Mouse (Mus musculus) hindbrain, embryonic 16.5 days (tissue): Measurements from ENCODE around the gene Cux2. TPM values are rescaled to one million over a fixed set of nuclear protein-coding genes. Genes with fewer than 3 reads are reported as not detected.

ENCODE experiments used
- ATAC-seq: fragments of 200-750 bp; cut with Nextera tagmentation; 2 replicates; pipeline ENCODE4 v1.8.0; 2017; ENCODE audit warnings: moderate TSS enrichment, moderate library complexity
- H3K27ac ChIP-seq: fragments of 300-500 bp; sonication (generic); 2 replicates; pipeline ENCODE4 v1.5.1; 2014; ENCODE audit warnings: low read depth, mild to moderate bottlenecking, control low read depth, low read length, moderate library complexity
- H3K27me3 ChIP-seq: fragments of 300-500 bp; sonication (generic); replicated peaks from 2 replicates; pipeline ENCODE4 v1.6.1; 2014; ENCODE audit warnings: low read length; ENCODE audit not compliant: control insufficient read depth, insufficient read depth
- H3K36me3 ChIP-seq: fragments of 300-500 bp; sonication (generic); 2 replicates; pipeline ENCODE4 v1.6.1; 2014; ENCODE audit warnings: mild to moderate bottlenecking, low read length, moderate library complexity, mixed read lengths; ENCODE audit not compliant: control insufficient read depth, insufficient read depth
- H3K4me1 ChIP-seq: fragments of 300-500 bp; sonication (generic); 2 replicates; pipeline ENCODE4 v1.6.1; 2014; ENCODE audit warnings: low read depth, low read length; ENCODE audit not compliant: control insufficient read depth, insufficient read depth
- H3K4me2 ChIP-seq: fragments of 300-500 bp; sonication (generic); 2 replicates; pipeline ENCODE4 v1.6.1; 2014; ENCODE audit warnings: mild to moderate bottlenecking, low read length, control low read depth, moderate library complexity
- H3K4me3 ChIP-seq: fragments of 300-500 bp; sonication (generic); 2 replicates; pipeline ENCODE4 v1.5.1; 2014; ENCODE audit warnings: mild to moderate bottlenecking, low read length, control low read depth, moderate library complexity
- H3K9ac ChIP-seq: fragments of 300-500 bp; sonication (generic); 2 replicates; pipeline ENCODE4 v1.6.1; 2014; ENCODE audit warnings: low read depth, mild to moderate bottlenecking, control low read depth, low read length, moderate library complexity
- H3K9me3 ChIP-seq: fragments of 300-500 bp; sonication (generic); 2 replicates; pipeline ENCODE4 v1.6.1; 2014; ENCODE audit warnings: mild to moderate bottlenecking, low read length, moderate library complexity; ENCODE audit not compliant: control insufficient read depth
- WGBS: fragments of 180-500 bp; shearing (Covaris S2); extraction: QIAGEN DNeasy Blood & Tissue Kit; methylation state at CpG from one replicate; pipeline ENCODE4 v1.1.7; 2014; 5-methylcytosine and 5-hydroxymethylcytosine counted together
- polyA plus RNA-seq: library from polyadenylated mRNA; unstranded; fragments of >200 nt; fragmentation: Nextera tagmentation; extraction: Ambion mirVana; gene quantifications from 2 replicates; pipeline ENCODE4 v1.2.1, GENCODE M21; 2015

Cux2 gene
- polyA plus RNA-seq, 1 experiment from 2014 or later: 16.7 TPM

- H3K27ac ChIP-seq: 0 out of 2 replicates have a peak overlapping the region, but pooled peaks have one; percentile 8
- H3K9ac ChIP-seq: no peak overlapping the region
- no peak overlapping the region for H3K4me3 ChIP-seq
- peaks cover 16% of the 10 kb centered on the region for H3K36me3 ChIP-seq
- peaks cover 9% of the 10 kb centered on the region for H3K4me1 ChIP-seq
- no peak overlapping the region for H3K4me2 ChIP-seq
- ATAC-seq: peak; percentile 71
- H3K27me3 ChIP-seq: no peaks in the 10 kb centered on the region
- WGBS: 30% methylated on average over 19 of the region's 19 CpGs
- H3K9me3 ChIP-seq: peaks cover 6% of the 10 kb centered on the region
Measured at GRCm38 (mm10) chr5:122032471-122033166, 17.3 kb downstream of the Cux2 start.

GRCm38 (mm10) chr5:122031146-122031545, 18.8 kb downstream of the Cux2 start:
- 73% methylated on average over 12 of the region's 12 CpGs for WGBS
- H3K4me1 ChIP-seq: peaks cover 9% of the 10 kb centered on the region
- H3K27ac ChIP-seq: no peak overlapping the region
- H3K9me3 ChIP-seq: peaks cover 2% of the 10 kb centered on the region; the same call in 1 of the 2 replicates
- no peaks in the 10 kb centered on the region for H3K27me3 ChIP-seq
- ATAC-seq: no peak
- H3K36me3 ChIP-seq: peaks cover 3% of the 10 kb centered on the region
- H3K9ac ChIP-seq: no peak overlapping the region
- H3K4me3 ChIP-seq: no peak overlapping the region
- H3K4me2 ChIP-seq: no peak overlapping the region

DNA sequence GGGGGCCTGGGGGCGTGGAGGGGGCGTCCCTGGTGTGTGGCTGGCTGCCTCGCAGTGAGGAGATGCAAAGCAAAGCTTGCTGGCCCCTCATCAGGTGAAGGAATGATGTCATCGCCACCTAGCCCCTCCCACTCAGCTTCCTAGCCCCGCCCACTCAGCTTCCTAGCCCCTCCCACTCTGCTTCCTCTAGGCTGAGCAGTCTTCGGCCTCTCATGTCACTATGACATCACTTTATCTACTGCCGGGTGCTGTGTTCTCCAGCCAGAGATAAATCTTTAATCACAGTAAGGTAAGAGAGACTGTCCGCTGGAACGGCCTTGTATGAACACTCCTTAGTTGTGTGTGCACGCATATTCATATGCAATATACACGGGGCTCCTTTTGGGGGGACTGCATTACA, 19.3 kb downstream of the Cux2 start:
- ATAC-seq: no peak

DNA sequence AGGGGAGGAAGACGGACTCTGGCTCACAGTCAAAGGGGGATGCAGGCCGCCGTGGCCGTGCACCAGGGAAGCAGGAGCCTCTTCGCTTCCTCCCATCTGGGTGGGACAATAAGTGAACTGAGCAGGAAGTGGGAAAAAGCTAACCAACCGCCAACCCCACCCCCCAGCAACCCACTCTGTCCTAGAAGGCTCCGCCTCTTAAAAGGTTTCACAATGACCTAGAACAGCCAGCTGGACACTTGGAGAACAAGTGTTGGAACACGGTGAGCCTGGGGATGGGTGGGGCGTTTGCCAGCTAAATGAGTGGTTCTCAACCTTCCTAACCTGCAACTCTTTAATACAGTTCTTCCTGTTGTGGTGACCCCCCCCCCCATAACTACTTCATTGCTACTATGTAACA, 23.1 kb downstream of the Cux2 start:
- ATAC-seq: no peak
- Histone ChIP-seq H3K27ac (no peak overlapping the region), H3K27me3 (no peaks in the 10 kb centered on the region), H3K4me2 (no peak overlapping the region), H3K36me3 (no peaks in the 10 kb centered on the region), H3K4me1 (peaks cover under 1% of the 10 kb centered on the region; the same call in 1 of the 2 replicates), H3K9ac (no peak overlapping the region), H3K9me3 (peaks cover 10% of the 10 kb centered on the region), H3K4me3 (no peak overlapping the region)
- 77% methylated on average over 9 of the region's 9 CpGs for WGBS

More for the DNA sequence above, 19.3 kb downstream of the Cux2 start:
- H3K9ac ChIP-seq: no peak overlapping the region
- H3K4me3 ChIP-seq: no peak overlapping the region
- peaks cover 9% of the 10 kb centered on the region for H3K4me1 ChIP-seq
- no peak overlapping the region for H3K4me2 ChIP-seq
- H3K9me3 ChIP-seq: no peaks in the 10 kb centered on the region
- no peak overlapping the region for H3K27ac ChIP-seq
- H3K36me3 ChIP-seq: no peaks in the 10 kb centered on the region; the same call in 1 of the 2 replicates
- WGBS: 61% methylated on average over 10 of the region's 11 CpGs
- no peaks in the 10 kb centered on the region for H3K27me3 ChIP-seq

DNA sequence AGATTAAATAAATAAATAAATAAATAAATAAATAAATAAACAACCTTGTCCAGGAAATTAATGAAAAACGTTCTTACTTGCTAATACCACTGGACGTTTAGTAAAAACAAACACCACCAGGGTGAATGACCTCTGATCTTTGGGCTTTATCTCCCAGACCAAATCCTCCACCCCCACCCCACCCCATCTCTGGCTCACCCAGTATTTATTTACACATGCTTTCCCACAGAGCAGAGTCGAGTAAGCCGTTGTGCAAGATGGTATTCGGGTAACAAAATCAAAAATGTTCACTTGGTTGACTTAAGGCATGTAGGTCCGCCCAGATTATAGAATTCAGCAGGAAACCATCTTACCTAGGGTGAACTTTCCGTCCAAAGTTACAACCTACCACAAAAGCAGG, 23.6 kb downstream of the Cux2 start:
- no peak overlapping the region for H3K4me3 ChIP-seq
- no peaks in the 10 kb centered on the region for H3K4me1 ChIP-seq
- no peaks in the 10 kb centered on the region for H3K27me3 ChIP-seq
- H3K9ac ChIP-seq: no peak overlapping the region
- H3K4me2 ChIP-seq: no peak overlapping the region
- H3K27ac ChIP-seq: no peak overlapping the region
- H3K36me3 ChIP-seq: no peaks in the 10 kb centered on the region
- no peak for ATAC-seq
- peaks cover 10% of the 10 kb centered on the region for H3K9me3 ChIP-seq
- WGBS: 82% methylated on average over 7 of the region's 7 CpGs

GRCm38 (mm10) chr5:122025117-122025516, 24.8 kb downstream of the Cux2 start:
- Histone ChIP-seq H3K27me3 (no peaks in the 10 kb centered on the region), H3K4me1 (no peaks in the 10 kb centered on the region), H3K9ac (no peak overlapping the region), H3K27ac (no peak overlapping the region), H3K36me3 (no peaks in the 10 kb centered on the region), H3K4me3 (no peak overlapping the region), H3K4me2 (no peak overlapping the region), H3K9me3 (peaks cover 10% of the 10 kb centered on the region)
- no peak for ATAC-seq
- WGBS: 94% methylated on average over 11 of the region's 11 CpGs

DNA sequence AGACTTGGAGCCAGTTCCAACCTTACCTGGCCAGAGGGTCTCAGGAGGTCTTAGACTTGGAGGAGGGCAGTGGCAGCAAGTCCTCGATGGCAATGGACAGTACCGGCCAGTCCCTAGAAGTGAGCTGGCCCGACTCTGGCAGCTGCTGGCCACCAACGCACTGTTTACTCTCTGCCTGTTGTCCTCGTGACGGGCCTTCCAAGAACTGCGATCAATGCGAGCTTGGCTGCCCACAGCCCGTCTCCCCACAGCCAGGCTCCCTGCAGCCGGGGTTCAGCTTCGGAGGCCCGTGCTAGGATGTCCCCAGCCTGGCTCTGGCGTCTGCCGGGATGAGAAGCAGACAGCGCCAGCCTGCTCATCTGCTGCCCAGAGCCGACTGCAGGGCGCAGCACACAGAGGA, 30.6 kb downstream of the Cux2 start:
- WGBS: 59% methylated on average over 17 of the region's 17 CpGs
- peak; percentile 65 for ATAC-seq
- no peaks in the 10 kb centered on the region for H3K36me3 ChIP-seq
- peak overlapping the region; percentile 18; the same call in 1 of the 2 replicates for H3K9ac ChIP-seq
- H3K27ac ChIP-seq: no peak overlapping the region
- H3K4me2 ChIP-seq: no peak overlapping the region
- H3K4me1 ChIP-seq: peaks cover 15% of the 10 kb centered on the region
- H3K9me3 ChIP-seq: peaks cover 10% of the 10 kb centered on the region
- no peak overlapping the region for H3K4me3 ChIP-seq
- no peaks in the 10 kb centered on the region for H3K27me3 ChIP-seq

GRCm38 (mm10) chr5:122017778-122018177, 32.1 kb downstream of the Cux2 start:
- no peak overlapping the region for H3K4me2 ChIP-seq
- peaks cover 15% of the 10 kb centered on the region for H3K4me1 ChIP-seq
- peaks cover 9% of the 10 kb centered on the region for H3K9me3 ChIP-seq
- WGBS: 47% methylated on average over 9 of the region's 9 CpGs
- H3K27me3 ChIP-seq: no peaks in the 10 kb centered on the region
- H3K27ac ChIP-seq: 0 out of 2 replicates have a peak overlapping the region, but pooled peaks have one; percentile 11
- H3K36me3 ChIP-seq: no peaks in the 10 kb centered on the region
- ATAC-seq: no peak
- no peak overlapping the region for H3K9ac ChIP-seq
- H3K4me3 ChIP-seq: no peak overlapping the region

- ATAC-seq: peak; percentile 27
- Histone ChIP-seq H3K4me1 (peaks cover 15% of the 10 kb centered on the region), H3K27me3 (no peaks in the 10 kb centered on the region), H3K4me3 (no peak overlapping the region), H3K9me3 (peaks cover 4% of the 10 kb centered on the region), H3K9ac (peak overlapping the region; percentile 27; the same call in 1 of the 2 replicates), H3K4me2 (no peak overlapping the region), H3K27ac (peak overlapping the region; percentile 11; the same call in 1 of the 2 replicates), H3K36me3 (no peaks in the 10 kb centered on the region)
- WGBS: 34% methylated on average over 13 of the region's 13 CpGs
Measured at GRCm38 (mm10) chr5:122017269-122017668, 32.6 kb downstream of the Cux2 start.
